In the genomic region with DNA sequence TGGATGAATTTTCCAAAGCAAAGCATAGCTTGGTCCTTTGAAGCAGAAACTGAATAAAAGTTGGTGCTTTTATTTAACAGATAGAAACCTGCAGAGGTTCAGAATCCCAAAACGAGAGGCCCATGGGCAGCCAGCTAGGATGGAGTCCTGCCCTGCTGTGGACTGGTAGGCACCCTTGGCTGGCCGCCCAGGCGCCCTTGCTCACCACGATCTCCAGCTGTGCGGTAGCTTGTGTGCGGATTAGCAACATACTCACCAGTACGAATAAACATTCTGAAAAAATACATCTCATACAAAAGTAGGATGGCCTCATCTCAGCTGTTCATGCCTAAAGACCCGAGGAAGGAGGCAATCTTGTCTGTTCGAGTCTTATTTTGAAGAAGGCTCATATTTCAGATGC, we compare ENCODE assay signal across 16 mouse cellular contexts. TPM values are rescaled to one million over a fixed set of nuclear protein-coding genes. Genes with fewer than 3 reads are reported as not detected.
DNase-seq lines count a peak whose midpoint lies in the region; ATAC-seq lines count a peak whose summit lies in the region.
"Had no signal": no experiment of that assay in that cellular context is flagged by ENCODE, and none has a peak within 500 bp of the region (broad histone marks: within the 10 kb centered on the region; RNA-seq: fewer than 3 reads in every experiment).

No protein-coding gene starts in this region.

- 77% methylated on average over 9 of the region's 9 CpGs for WGBS in midbrain, embryonic 12.5 days
- WGBS in midbrain, embryonic 11.5 days, result 78% methylated on average over 9 of the region's 9 CpGs
- 60% methylated on average over 9 of the region's 9 CpGs for WGBS in hindbrain, embryonic 16.5 days
- WGBS in neural tube, embryonic 15.5 days, result 59% methylated on average over 9 of the region's 9 CpGs

- peak overlapping the region; percentile 68; the same call in 1 of the 2 replicates for H3K27ac ChIP-seq in midbrain, embryonic 12.5 days (replicated peaks)
- H3K27ac ChIP-seq in midbrain, embryonic 11.5 days (ENCODE audit: low read depth, low read length), result no peak overlapping the region
- peak overlapping the region; percentile 89 for H3K27ac ChIP-seq in hindbrain, embryonic 16.5 days (ENCODE audit: low read depth, low read length)
- peak overlapping the region; percentile 89 for H3K27ac ChIP-seq in neural tube, embryonic 15.5 days (replicated peaks)
- H3K27ac ChIP-seq: liver, embryonic 12.5 days had no signal

- H3K9ac ChIP-seq in midbrain, embryonic 12.5 days (replicated peaks), result no peak overlapping the region
- H3K9ac ChIP-seq in midbrain, embryonic 11.5 days (ENCODE audit: low read length), result no peak overlapping the region
- H3K9ac ChIP-seq in hindbrain, embryonic 16.5 days (ENCODE audit: low read depth, low read length), result no peak overlapping the region
- no peak overlapping the region for H3K9ac ChIP-seq in neural tube, embryonic 15.5 days (replicated peaks)
- H3K9ac ChIP-seq: heart, embryonic 12.5 days; liver, embryonic 12.5 days had no signal

- no peaks in the 10 kb centered on the region for H3K36me3 ChIP-seq in midbrain, embryonic 12.5 days
- no peaks in the 10 kb centered on the region for H3K36me3 ChIP-seq in midbrain, embryonic 11.5 days (ENCODE audit: control insufficient read depth, insufficient read depth, low read length)
- no peaks in the 10 kb centered on the region; the same call in 1 of the 2 replicates for H3K36me3 ChIP-seq in hindbrain, embryonic 16.5 days (ENCODE audit: control insufficient read depth, insufficient read depth, low read length)
- H3K36me3 ChIP-seq in neural tube, embryonic 15.5 days, result no peaks in the 10 kb centered on the region
- H3K36me3 ChIP-seq: heart, embryonic 12.5 days; liver, embryonic 12.5 days had no signal

- no peak for ATAC-seq in cerebellum, adult (ENCODE audit: insufficient number of reproducible peaks, low FRiP score, low TSS enrichment)
- ATAC-seq in midbrain, embryonic 12.5 days (ENCODE audit: low FRiP score, low read depth), result no peak
- no peak for ATAC-seq in midbrain, embryonic 11.5 days (ENCODE audit: low FRiP score)
- no peak for ATAC-seq in hindbrain, embryonic 16.5 days
- ATAC-seq in neural tube, embryonic 15.5 days (ENCODE audit: low FRiP score), result no peak
- no peak for ATAC-seq in megakaryocyte progenitor cell, adult 5-6 weeks (replicated peaks; ENCODE audit: poor library complexity)
- ATAC-seq: liver, embryonic 12.5 days had no signal

- peaks cover 11% of the 10 kb centered on the region for H3K4me1 ChIP-seq in midbrain, embryonic 12.5 days
- no peaks in the 10 kb centered on the region; the same call in 1 of the 2 replicates for H3K4me1 ChIP-seq in midbrain, embryonic 11.5 days (ENCODE audit: control insufficient read depth, insufficient read depth, low read length)
- H3K4me1 ChIP-seq in hindbrain, embryonic 16.5 days (ENCODE audit: control insufficient read depth, insufficient read depth, low read depth, low read length), result peaks cover 10% of the 10 kb centered on the region
- H3K4me1 ChIP-seq in neural tube, embryonic 15.5 days, result peaks cover 62% of the 10 kb centered on the region
- H3K4me1 ChIP-seq: liver, embryonic 12.5 days had no signal

- peak; percentile 32 to 49 for DNase-seq in cerebellum, postnatal 10 days
- DNase-seq in midbrain, embryonic 11.5 days (ENCODE audit: low spot score, missing footprints), result no peak
- DNase-seq in ovary, adult 18-20 months (ENCODE audit: low spot score), result no peak
- DNase-seq: adrenal gland, postnatal 14 days; cerebellum, adult 11 months; kidney, adult 18-20 months; layer of hippocampus, postnatal 36 days had no signal

- H3K9me3 ChIP-seq in midbrain, embryonic 12.5 days, result no peaks in the 10 kb centered on the region
- no peaks in the 10 kb centered on the region for H3K9me3 ChIP-seq in midbrain, embryonic 11.5 days (ENCODE audit: control insufficient read depth, low read length)
- H3K9me3 ChIP-seq in hindbrain, embryonic 16.5 days (ENCODE audit: control insufficient read depth, low read length), result no peaks in the 10 kb centered on the region
- no peaks in the 10 kb centered on the region for H3K9me3 ChIP-seq in neural tube, embryonic 15.5 days (replicated peaks)
- H3K9me3 ChIP-seq: heart, embryonic 12.5 days; liver, embryonic 12.5 days had no signal

- no peak overlapping the region for H3K4me3 ChIP-seq in midbrain, embryonic 12.5 days
- no peak overlapping the region for H3K4me3 ChIP-seq in midbrain, embryonic 11.5 days (ENCODE audit: low read depth, low read length)
- no peak overlapping the region for H3K4me3 ChIP-seq in hindbrain, embryonic 16.5 days (ENCODE audit: low read length)
- no peak overlapping the region for H3K4me3 ChIP-seq in neural tube, embryonic 15.5 days (replicated peaks)
- H3K4me3 ChIP-seq: heart, embryonic 12.5 days; liver, embryonic 12.5 days had no signal

- no peaks in the 10 kb centered on the region for H3K27me3 ChIP-seq in midbrain, embryonic 12.5 days
- H3K27me3 ChIP-seq in midbrain, embryonic 11.5 days (ENCODE audit: control insufficient read depth, insufficient read depth, low read length), result no peaks in the 10 kb centered on the region
- H3K27me3 ChIP-seq in hindbrain, embryonic 16.5 days (replicated peaks; ENCODE audit: control insufficient read depth, insufficient read depth, low read length), result no peaks in the 10 kb centered on the region
- no peaks in the 10 kb centered on the region for H3K27me3 ChIP-seq in neural tube, embryonic 15.5 days (replicated peaks)
- H3K27me3 ChIP-seq: heart, embryonic 12.5 days; liver, embryonic 12.5 days had no signal

- no peak overlapping the region for H3K4me2 ChIP-seq in midbrain, embryonic 12.5 days (replicated peaks)
- H3K4me2 ChIP-seq in midbrain, embryonic 11.5 days, result no peak overlapping the region
- H3K4me2 ChIP-seq in hindbrain, embryonic 16.5 days (ENCODE audit: low read length), result no peak overlapping the region
- H3K4me2 ChIP-seq in neural tube, embryonic 15.5 days, result no peak overlapping the region
- H3K4me2 ChIP-seq: heart, embryonic 12.5 days; liver, embryonic 12.5 days had no signal

RNA-seq across cellular contexts. Expression of gene Ttc30a1, which starts 6.0 kb away (rescaled TPM):
- 9.1 and 9.3 TPM in 2 replicates for polyA plus RNA-seq in midbrain, embryonic 12.5 days (2016; fragmentation: Nextera tagmentation; extraction: Ambion mirVana)
- polyA plus RNA-seq in midbrain, embryonic 11.5 days (2014; fragmentation: Nextera tagmentation; extraction: Ambion mirVana), result 11.4 and 12.0 TPM in 2 replicates
- polyA plus RNA-seq in hindbrain, embryonic 16.5 days (2015; fragmentation: Nextera tagmentation; extraction: Ambion mirVana), result 8.9 and 9.2 TPM in 2 replicates
- polyA plus RNA-seq in neural tube, embryonic 15.5 days (2015; fragmentation: Nextera tagmentation; extraction: Ambion mirVana), result 7.4 and 7.6 TPM in 2 replicates
- 4.0 and 4.3 TPM in 2 replicates for total RNA-seq in megakaryocyte progenitor cell, adult 5-6 weeks (2015)
- 3.6 and 3.7 TPM in 2 replicates for total RNA-seq in megakaryocyte progenitor cell, adult 5-6 weeks (2017)
- total RNA-seq: MEL had no signal

RNA-seq across cellular contexts. Expression of gene Ttc30a2, which starts 9.8 kb away (rescaled TPM):
- 0.63 and 0.70 TPM in 2 replicates for polyA plus RNA-seq in midbrain, embryonic 12.5 days (2016; fragmentation: Nextera tagmentation; extraction: Ambion mirVana)
- 0.96 and 0.98 TPM in 2 replicates for polyA plus RNA-seq in midbrain, embryonic 11.5 days (2014; fragmentation: Nextera tagmentation; extraction: Ambion mirVana)
- polyA plus RNA-seq in hindbrain, embryonic 16.5 days (2015; fragmentation: Nextera tagmentation; extraction: Ambion mirVana), result 0.77 and 1.1 TPM in 2 replicates
- polyA plus RNA-seq in neural tube, embryonic 15.5 days (2015; fragmentation: Nextera tagmentation; extraction: Ambion mirVana), result 0.68 and 0.96 TPM in 2 replicates
- not detected in 2 replicates for total RNA-seq in megakaryocyte progenitor cell, adult 5-6 weeks (2015)
- 0.10 TPM in 1 of 2 replicates, not detected in the other for total RNA-seq in megakaryocyte progenitor cell, adult 5-6 weeks (2017)
- total RNA-seq: megakaryocyte, adult 5-6 weeks; MEL had no signal
- polyA plus RNA-seq: liver, embryonic 12.5 days had no signal

RNA-seq across cellular contexts. Expression of gene Ttc30b, which starts 49.4 kb away (rescaled TPM):
- 8.8 and 9.7 TPM in 2 replicates for polyA plus RNA-seq in midbrain, embryonic 12.5 days (2016; fragmentation: Nextera tagmentation; extraction: Ambion mirVana)
- 8.6 and 9.0 TPM in 2 replicates for polyA plus RNA-seq in midbrain, embryonic 11.5 days (2014; fragmentation: Nextera tagmentation; extraction: Ambion mirVana)
- polyA plus RNA-seq in hindbrain, embryonic 16.5 days (2015; fragmentation: Nextera tagmentation; extraction: Ambion mirVana), result 23.0 and 23.3 TPM in 2 replicates
- 17.3 and 17.4 TPM in 2 replicates for polyA plus RNA-seq in neural tube, embryonic 15.5 days (2015; fragmentation: Nextera tagmentation; extraction: Ambion mirVana)
- total RNA-seq in megakaryocyte progenitor cell, adult 5-6 weeks (2015), result 2.1 and 3.2 TPM in 2 replicates
- total RNA-seq in megakaryocyte progenitor cell, adult 5-6 weeks (2017), result 1.7 and 2.3 TPM in 2 replicates
- total RNA-seq: MEL had no signal

Comparison
In these comparisons a context has a peak if more than half of its experiments do, and no peak if none do; other contexts are left out.
1. DNase-seq: peak in cerebellum, postnatal 10 days (2 of 2); none in midbrain, embryonic 11.5 days (single experiment) and ovary, adult 18-20 months (single experiment).